ENCODE assay signal across 12 mouse cellular contexts in the genomic region with DNA sequence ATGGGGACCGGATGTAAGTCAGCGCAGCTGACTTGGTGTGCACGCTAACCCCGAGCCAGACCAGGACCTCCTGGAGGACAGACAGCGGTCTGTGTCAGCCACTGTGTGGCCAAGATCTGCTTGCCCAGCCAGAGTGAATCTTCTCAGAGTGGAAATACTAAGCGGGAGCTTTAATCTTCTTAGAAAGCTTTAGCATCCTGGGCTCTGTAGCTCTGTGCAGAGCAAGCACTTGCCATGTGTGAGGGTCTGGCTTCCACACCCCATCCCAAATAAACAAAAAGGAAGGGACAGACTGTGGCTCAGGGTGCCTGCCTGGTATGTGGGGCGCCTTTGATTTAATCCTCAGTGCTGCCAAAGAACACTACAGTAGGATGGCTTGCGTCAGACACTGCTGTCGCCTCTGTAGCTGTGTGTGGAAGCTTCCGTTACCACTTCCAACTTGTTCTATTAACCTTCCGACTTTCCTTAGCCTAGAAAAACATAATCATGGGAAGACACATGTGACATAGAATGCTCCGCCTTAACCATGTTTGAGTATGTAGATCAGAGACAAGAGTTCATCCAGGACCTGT.
DNase-seq lines count a peak whose midpoint lies in the region; ATAC-seq and TF ChIP-seq lines count a peak whose summit lies in the region.
"Had no signal": no experiment of that assay in that cellular context is flagged by ENCODE, and none has a peak within 500 bp of the region (broad histone marks: within the 10 kb centered on the region; RNA-seq: fewer than 3 reads in every experiment).

No protein-coding gene starts in this region.

- H3K4me3 ChIP-seq in forebrain, embryonic 10.5 days = no peak overlapping the region
- no peak overlapping the region for H3K4me3 ChIP-seq in forebrain, embryonic 14.5 days (ENCODE audit: low read depth, low read length)
- H3K4me3 ChIP-seq in hindbrain, embryonic 16.5 days (ENCODE audit: low read length) = no peak overlapping the region
- no peak overlapping the region for H3K4me3 ChIP-seq in hindbrain, embryonic 12.5 days
- no peak overlapping the region for H3K4me3 ChIP-seq in lung, adult 2 months (replicated peaks; ENCODE audit: extremely low read depth, low read depth, low read length)
- H3K4me3 ChIP-seq in small intestine, adult 2 months (ENCODE audit: low read depth, low read length) = no peak overlapping the region
- H3K4me3 ChIP-seq: embryonic facial prominence, embryonic 12.5 days had no signal

- peak overlapping the region; percentile 51; the same call in 1 of the 2 replicates for H3K27ac ChIP-seq in forebrain, embryonic 10.5 days
- no peak overlapping the region for H3K27ac ChIP-seq in forebrain, embryonic 14.5 days (ENCODE audit: low read depth, low read length)
- H3K27ac ChIP-seq in hindbrain, embryonic 16.5 days (ENCODE audit: low read depth, low read length) = peak overlapping the region; percentile 2; the same call in 1 of the 2 replicates
- no peak overlapping the region for H3K27ac ChIP-seq in hindbrain, embryonic 12.5 days
- H3K27ac ChIP-seq in small intestine, adult 2 months (ENCODE audit: insufficient read depth, low read depth, low read length) = peak overlapping the region; percentile 83

- H3K9me3 ChIP-seq in forebrain, embryonic 10.5 days = no peaks in the 10 kb centered on the region
- H3K9me3 ChIP-seq in forebrain, embryonic 14.5 days (replicated peaks; ENCODE audit: control insufficient read depth, low read length) = no peaks in the 10 kb centered on the region
- H3K9me3 ChIP-seq in hindbrain, embryonic 16.5 days (ENCODE audit: control insufficient read depth, low read length) = no peaks in the 10 kb centered on the region
- H3K9me3 ChIP-seq in hindbrain, embryonic 12.5 days (replicated peaks) = no peaks in the 10 kb centered on the region
- H3K9me3 ChIP-seq: embryonic facial prominence, embryonic 12.5 days had no signal

- TF ChIP-seq CTCF in lung, adult 2 months (IDR thresholded peaks at IDR 0.05; ENCODE audit: insufficient read depth, low read length) = no peak
- no peak for TF ChIP-seq CTCF in small intestine, adult 2 months (IDR thresholded peaks at IDR 0.05; ENCODE audit: extremely low read depth, insufficient read length, insufficient replicate concordance, low read depth, low read length)

- no peak for DNase-seq in forebrain, embryonic 10.5 days (ENCODE audit: extremely low spot score, low spot score)
- no peak for DNase-seq in forebrain, embryonic 14.5 days (ENCODE audit: low spot score)
- DNase-seq in lung, postnatal 10 days = peak; percentile 42
- no peak for DNase-seq in lung, adult 2 months
- no peak for DNase-seq in cerebellum, postnatal 25 days
- DNase-seq: adrenal gland, adult 2 months; gastrocnemius, postnatal 14 days had no signal

- H3K4me1 ChIP-seq in forebrain, embryonic 10.5 days = peaks cover 52% of the 10 kb centered on the region
- H3K4me1 ChIP-seq in forebrain, embryonic 14.5 days (ENCODE audit: control insufficient read depth, insufficient read depth, low read length) = peaks cover 28% of the 10 kb centered on the region
- H3K4me1 ChIP-seq in hindbrain, embryonic 16.5 days (ENCODE audit: control insufficient read depth, insufficient read depth, low read depth, low read length) = peaks cover 19% of the 10 kb centered on the region
- H3K4me1 ChIP-seq in hindbrain, embryonic 12.5 days = peaks cover 44% of the 10 kb centered on the region
- H3K4me1 ChIP-seq in lung, adult 2 months (ENCODE audit: control insufficient read depth, insufficient read depth, low read length) = peaks cover 6% of the 10 kb centered on the region; the same call in 1 of the 2 replicates
- H3K4me1 ChIP-seq in small intestine, adult 2 months (ENCODE audit: control insufficient read depth, insufficient read depth, insufficient read length, low read length) = no peaks in the 10 kb centered on the region; the same call in 1 of the 2 replicates

- 63% methylated on average over 12 of the region's 12 CpGs for WGBS in forebrain, embryonic 10.5 days
- 57% methylated on average over 12 of the region's 12 CpGs for WGBS in forebrain, embryonic 14.5 days
- 54% methylated on average over 12 of the region's 12 CpGs for whole genome bisulfite sequencing in hindbrain, embryonic 16.5 days
- WGBS in hindbrain, embryonic 12.5 days = 65% methylated on average over 12 of the region's 12 CpGs
- WGBS in lung, adult 2 months = 61% methylated on average over 12 of the region's 12 CpGs
- 66% methylated on average over 12 of the region's 12 CpGs for WGBS in small intestine, adult 2 months

- ATAC-seq in forebrain, embryonic 14.5 days = no peak
- ATAC-seq in hindbrain, embryonic 16.5 days = no peak
- no peak for ATAC-seq in hindbrain, embryonic 12.5 days (ENCODE audit: low FRiP score)

- TF ChIP-seq POLR2A in lung, adult 2 months (IDR thresholded peaks at IDR 0.05; ENCODE audit: borderline replicate concordance, extremely low read depth, low read depth, low read length) = no peak
- no peak for TF ChIP-seq POLR2A in small intestine, adult 2 months (IDR thresholded peaks at IDR 0.05; ENCODE audit: low read depth, low read length)

- no peaks in the 10 kb centered on the region for H3K27me3 ChIP-seq in forebrain, embryonic 10.5 days (ENCODE audit: poor library complexity, severe bottlenecking)
- no peaks in the 10 kb centered on the region for H3K27me3 ChIP-seq in forebrain, embryonic 14.5 days (replicated peaks; ENCODE audit: control insufficient read depth, insufficient read depth, low read length)
- H3K27me3 ChIP-seq in hindbrain, embryonic 16.5 days (replicated peaks; ENCODE audit: control insufficient read depth, insufficient read depth, low read length) = no peaks in the 10 kb centered on the region
- no peaks in the 10 kb centered on the region for H3K27me3 ChIP-seq in hindbrain, embryonic 12.5 days
- no peaks in the 10 kb centered on the region for H3K27me3 ChIP-seq in small intestine, adult 2 months (ENCODE audit: control insufficient read depth, insufficient read depth, low read length)
- H3K27me3 ChIP-seq: embryonic facial prominence, embryonic 12.5 days had no signal

- H3K9ac ChIP-seq in forebrain, embryonic 14.5 days (ENCODE audit: low read length) = no peak overlapping the region
- H3K9ac ChIP-seq in hindbrain, embryonic 16.5 days (ENCODE audit: low read depth, low read length) = no peak overlapping the region
- no peak overlapping the region for H3K9ac ChIP-seq in hindbrain, embryonic 12.5 days
- H3K9ac ChIP-seq: embryonic facial prominence, embryonic 12.5 days had no signal

- H3K4me2 ChIP-seq in forebrain, embryonic 14.5 days (ENCODE audit: low read length) = no peak overlapping the region
- H3K4me2 ChIP-seq in hindbrain, embryonic 16.5 days (ENCODE audit: low read length) = no peak overlapping the region
- no peak overlapping the region for H3K4me2 ChIP-seq in hindbrain, embryonic 12.5 days (replicated peaks)
- H3K4me2 ChIP-seq: embryonic facial prominence, embryonic 12.5 days had no signal

- H3K36me3 ChIP-seq in forebrain, embryonic 10.5 days (replicated peaks) = peaks cover 3% of the 10 kb centered on the region
- H3K36me3 ChIP-seq in forebrain, embryonic 14.5 days (ENCODE audit: control insufficient read depth, insufficient read depth, low read length) = no peaks in the 10 kb centered on the region
- no peaks in the 10 kb centered on the region for H3K36me3 ChIP-seq in hindbrain, embryonic 16.5 days (ENCODE audit: control insufficient read depth, insufficient read depth, low read length)
- H3K36me3 ChIP-seq in hindbrain, embryonic 12.5 days = no peaks in the 10 kb centered on the region
- H3K36me3 ChIP-seq in small intestine, adult 2 months (ENCODE audit: control insufficient read depth, insufficient read depth, low read length) = no peaks in the 10 kb centered on the region
- H3K36me3 ChIP-seq: embryonic facial prominence, embryonic 12.5 days; G1E had no signal

Comparison
In these comparisons a context has a peak if more than half of its experiments do, and no peak if none do; other contexts are left out.
1. H3K27ac ChIP-seq: peak in forebrain, embryonic 10.5 days (single experiment), hindbrain, embryonic 16.5 days (single experiment) and small intestine, adult 2 months (single experiment); none in forebrain, embryonic 14.5 days (single experiment) and hindbrain, embryonic 12.5 days (single experiment).